Mouse (Mus musculus) lung, postnatal 0 days (tissue): ENCODE measurements at regions not wholly inside any gene's neighbourhood (a gene's known extent, or its start where the extent isn't known, plus 50 kb on each side); places are given as distances from the start of the nearest gene placed in this dataset.

Experiments
- CTCF ChIP-seq: IDR thresholded peaks from 2 replicates; pipeline ENCODE4 v1.5.1; 2016; ENCODE audit warnings: antibody characterized with exemption, mild to moderate bottlenecking
- EP300 ChIP-seq: IDR thresholded peaks from 2 replicates; pipeline ENCODE4 v1.6.1; 2016; ENCODE audit warnings: antibody characterized with exemption, mild to moderate bottlenecking, control low read depth

DNA sequence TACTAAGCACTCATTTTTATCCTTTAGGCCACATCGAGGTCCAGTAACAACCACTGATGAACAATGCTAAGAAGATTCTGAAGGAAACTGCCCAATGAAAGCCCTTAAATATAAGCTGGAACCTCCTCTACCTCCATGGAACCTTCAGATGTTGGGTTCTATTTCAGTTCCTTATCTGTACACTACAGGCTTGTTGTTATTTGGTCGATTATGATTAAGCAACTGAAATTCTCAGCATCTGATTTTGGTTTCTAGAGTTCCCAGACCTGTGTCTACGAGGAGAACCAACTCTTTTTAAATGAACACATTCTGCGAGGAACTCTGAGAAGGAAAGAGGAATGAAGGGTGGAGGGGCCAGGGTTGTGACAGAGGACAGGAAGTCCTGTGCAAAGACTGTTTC lies 253.5 kb downstream of the Ndfip2 start:
- TF ChIP-seq CTCF (no peak), EP300 (no peak)
